Mouse (Mus musculus) embryo, embryonic 9.5 days (tissue): ENCODE data around the gene Cnp.
A peak's percentile ranks its signal among the peaks of the same experiment; 100 is the strongest.
"Not testable (repeated sequence)": the region's sequence is repeated elsewhere in the genome, so short reads cannot be mapped to it uniquely, and the experiment has no call there.

ENCODE experiments used
- DNase-seq: peaks from one replicate; pipeline ENCODE4 v3.0.0-alpha.2; 2017; ENCODE audit errors: extremely low spot score

The Cnp gene

DNA sequence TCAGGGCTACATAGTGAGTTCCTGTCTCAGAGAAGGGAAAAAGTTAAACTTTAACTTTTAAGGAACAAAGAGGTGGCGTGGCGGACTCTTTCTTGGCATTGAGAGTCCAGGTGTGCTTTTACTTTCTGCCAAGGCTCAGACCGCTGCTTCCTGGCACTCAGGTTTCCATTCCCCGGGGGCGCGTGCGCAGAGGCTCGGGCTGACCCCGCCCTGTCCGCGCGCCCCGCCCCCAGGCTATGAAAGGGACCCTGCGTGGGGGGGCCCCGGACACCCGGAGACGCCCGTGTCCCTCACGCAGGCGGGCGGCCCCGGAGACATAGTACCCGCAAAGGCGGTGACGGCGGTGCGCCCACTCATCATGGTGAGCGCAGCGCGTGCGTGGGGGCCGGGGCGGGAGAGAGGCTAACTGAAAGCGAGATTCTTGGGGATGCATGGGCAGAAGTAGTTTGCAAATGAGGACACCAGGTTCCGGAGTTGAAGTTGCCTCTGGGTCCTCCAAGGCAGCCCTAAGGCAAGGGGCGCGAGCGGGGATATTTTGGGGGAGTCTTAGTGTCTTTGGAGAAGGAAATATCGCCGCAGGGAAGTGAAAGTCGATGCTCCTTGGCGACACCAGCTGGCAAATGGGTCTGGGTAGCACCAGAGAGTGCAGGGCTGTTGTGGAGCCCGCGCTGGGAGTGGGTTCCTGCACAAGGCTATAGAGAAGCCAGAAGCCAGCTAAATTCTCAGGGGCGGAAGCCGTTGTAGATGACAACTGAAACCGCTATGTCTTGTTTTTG, at the start of gene Cnp:
TSS of gene Cnp (plus strand) at position 197 of the 776 bp plus-strand sequence.
- peak; percentile 75 for DNase-seq

DNA sequence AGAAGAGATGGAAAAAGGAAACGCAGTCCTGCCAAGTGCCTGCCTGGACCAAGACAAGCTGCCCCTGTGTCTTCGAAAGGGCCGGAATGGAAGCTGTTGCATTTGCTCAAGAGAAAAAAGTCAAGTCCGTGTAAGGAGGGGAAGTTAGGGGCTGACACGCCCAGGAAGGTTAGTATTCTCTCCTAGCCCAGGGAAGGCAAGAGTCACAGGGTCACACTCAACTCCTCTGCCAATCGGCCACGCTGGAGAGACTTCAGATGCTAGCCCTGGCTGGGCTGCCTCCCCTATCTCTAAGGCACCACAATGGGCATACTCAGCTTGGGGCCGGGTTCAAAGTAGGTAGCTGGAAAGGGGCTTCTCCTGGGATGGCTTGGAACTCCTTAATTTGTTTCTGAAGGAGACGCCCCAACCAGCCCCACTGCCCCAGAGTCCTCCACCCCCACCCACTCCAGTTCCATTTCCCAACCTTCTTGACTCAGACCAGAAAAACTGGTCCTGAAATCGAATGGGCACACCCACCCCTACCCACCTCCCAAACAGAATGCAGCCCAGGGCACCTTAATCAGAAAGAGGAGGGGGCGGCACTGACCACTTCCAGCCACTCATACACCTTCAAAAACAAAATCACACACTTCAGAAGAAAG, 49.6 kb upstream of the Cnp start:
- DNase-seq: no peak

DNA sequence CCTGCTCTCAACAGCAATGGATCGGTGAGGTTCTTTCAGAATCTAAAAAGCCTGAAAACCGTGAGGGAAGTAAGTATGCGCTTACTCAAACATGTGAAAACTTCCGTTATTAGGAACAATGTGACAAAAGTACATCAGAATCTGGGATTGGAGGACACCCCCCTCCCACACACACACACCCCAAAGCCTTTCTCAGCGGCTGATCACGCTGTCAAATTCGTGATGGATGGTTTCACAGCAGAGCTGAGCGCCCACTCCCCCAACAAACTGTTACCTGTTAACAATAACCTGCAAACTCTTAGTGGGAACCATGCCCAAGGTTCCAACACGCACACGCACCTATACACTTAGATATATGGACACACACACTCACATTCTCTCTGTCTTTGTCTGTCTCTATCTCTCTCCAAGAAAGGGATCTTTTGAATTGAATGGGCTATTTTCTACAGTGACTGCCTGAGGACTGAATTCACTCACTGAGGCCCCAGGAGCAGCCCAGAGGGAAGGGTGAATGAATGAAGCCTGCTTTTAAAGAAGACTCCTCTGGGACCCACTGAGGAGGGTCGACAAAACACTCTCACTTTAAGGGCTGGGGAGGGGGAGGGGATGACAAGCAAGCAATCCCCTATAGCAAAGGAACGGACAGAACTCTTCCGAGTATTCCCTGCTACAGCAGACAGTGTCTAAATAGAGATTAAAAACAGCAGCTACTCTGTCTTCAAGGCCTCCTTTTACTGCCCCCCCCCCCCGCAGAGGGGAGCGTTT, 48.5 kb upstream of the Cnp start:
- DNase-seq: peak; percentile 17

- peak; percentile 71 for DNase-seq
Measured at GRCm38 (mm10) chr11:100527066-100527457, 47.6 kb upstream of the Cnp start.

DNA sequence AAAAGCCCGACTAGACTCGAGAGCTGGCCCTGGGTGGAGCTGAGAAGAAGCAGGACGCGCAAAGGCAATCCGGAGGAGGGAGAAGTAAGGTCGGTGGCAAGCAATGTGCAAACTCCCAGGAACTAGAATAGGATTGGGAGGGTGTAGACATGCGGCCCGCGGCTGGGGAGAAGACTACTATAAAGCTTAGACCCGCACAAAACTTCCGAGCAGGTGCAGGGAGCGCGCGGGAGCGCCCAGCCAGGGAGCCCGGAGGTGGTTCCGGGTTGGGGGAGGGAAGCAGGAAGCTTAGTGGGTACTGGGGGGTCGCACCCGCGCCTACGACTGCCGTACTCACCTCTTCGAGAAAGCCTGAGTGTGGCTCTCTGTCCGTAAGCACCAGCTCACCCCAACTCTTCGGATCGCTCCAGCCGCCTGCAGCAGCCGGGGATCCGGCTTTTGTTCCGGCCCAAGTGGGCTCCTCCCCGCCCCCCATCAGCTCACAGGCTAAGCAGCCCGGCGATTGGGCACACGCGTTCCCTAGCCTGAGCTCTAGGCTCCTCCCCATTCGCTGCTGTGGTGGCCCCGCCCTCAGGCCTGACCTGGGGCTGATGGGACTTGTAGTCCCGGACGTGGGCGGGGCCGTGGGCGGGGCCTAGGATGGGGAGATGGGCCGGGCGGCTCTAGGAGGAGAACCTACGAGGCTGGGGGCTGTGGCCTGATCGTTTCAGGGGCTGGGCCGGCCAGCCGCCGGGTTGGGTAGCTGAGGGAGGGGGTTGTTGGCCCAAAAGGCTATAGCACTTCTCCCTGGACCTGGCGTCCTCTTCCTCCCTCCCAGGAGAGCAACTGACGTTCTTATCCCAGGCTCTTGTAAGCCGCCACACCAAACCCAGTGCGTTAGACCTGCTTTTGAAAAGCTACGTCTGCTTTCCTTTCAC, 47.0 kb upstream of the Cnp start, which contains the start of gene Acly:
TSS of gene Acly (minus strand) at position 543 of the 917 bp plus-strand sequence.
- peak; percentile 99 for DNase-seq

GRCm38 (mm10) chr11:100528375-100529165, 46.1 kb upstream of the Cnp start:
- DNase-seq: no peak

- DNase-seq: no peak
Measured at GRCm38 (mm10) chr11:100533871-100534270, 40.8 kb upstream of the Cnp start.

DNA sequence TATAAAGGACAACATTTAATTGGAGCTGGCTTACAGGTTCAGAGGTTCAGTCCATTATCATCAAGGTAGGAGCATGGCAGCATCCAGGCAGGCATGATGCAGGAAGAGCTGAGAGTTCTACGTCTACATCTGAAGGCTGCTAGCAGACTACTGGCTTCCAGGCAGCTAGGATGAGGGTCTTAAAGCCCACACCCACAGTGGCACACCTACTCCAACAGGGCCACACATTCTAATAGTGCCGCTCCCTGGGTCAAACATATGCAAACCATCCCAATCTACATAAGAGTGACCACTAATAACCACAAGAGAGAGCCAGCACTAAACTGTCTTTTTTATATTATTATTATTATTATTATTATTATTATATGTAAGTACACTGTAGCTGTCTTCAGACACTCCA, 40.3 kb upstream of the Cnp start:
- not testable (repeated sequence) for DNase-seq

GRCm38 (mm10) chr11:100534821-100535220, 39.9 kb upstream of the Cnp start:
- DNase-seq: not testable (repeated sequence)

GRCm38 (mm10) chr11:100535996-100536395, 38.7 kb upstream of the Cnp start:
- no peak for DNase-seq

GRCm38 (mm10) chr11:100536466-100536865, 38.2 kb upstream of the Cnp start:
- DNase-seq: no peak

DNA sequence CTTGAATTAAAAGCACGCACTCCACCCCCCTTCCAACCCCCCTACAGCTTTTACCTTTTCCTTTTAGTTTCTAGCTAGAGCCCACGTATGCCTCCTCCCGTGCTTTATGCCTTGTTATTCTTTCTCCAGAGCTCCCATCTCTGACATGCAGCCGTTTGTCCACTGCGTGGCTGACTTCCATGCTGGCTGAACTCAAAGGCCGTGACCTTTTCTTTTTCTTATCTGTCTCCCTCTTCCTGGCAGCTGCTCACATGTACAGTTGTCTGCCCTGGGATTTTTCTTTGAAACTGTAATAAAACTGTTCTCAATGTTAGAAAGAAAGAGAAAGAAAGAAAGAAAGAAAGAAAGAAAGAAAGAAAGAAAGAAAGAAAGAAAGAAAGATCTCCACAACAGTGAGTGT, 33.7 kb upstream of the Cnp start:
- DNase-seq: no peak

DNA sequence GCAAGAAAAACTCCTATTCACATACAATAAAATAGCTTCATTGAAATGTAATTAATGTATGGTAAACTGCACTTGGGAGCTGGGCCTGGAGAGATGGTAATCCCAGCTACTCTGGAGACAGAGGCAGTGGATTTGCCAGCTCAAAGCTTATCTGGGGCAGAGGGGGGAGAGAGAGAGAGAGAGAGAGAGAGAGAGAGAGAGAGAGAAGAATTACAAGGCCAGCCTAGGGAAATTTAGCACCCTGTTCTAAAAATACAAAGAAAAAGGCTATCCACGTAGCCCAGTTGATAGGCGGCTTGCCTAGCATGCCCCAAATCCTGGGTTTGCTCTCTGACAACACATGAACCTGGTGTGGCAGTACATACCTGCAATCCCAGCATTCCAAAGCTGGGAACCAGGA, 33.1 kb upstream of the Cnp start:
- no peak for DNase-seq

DNA sequence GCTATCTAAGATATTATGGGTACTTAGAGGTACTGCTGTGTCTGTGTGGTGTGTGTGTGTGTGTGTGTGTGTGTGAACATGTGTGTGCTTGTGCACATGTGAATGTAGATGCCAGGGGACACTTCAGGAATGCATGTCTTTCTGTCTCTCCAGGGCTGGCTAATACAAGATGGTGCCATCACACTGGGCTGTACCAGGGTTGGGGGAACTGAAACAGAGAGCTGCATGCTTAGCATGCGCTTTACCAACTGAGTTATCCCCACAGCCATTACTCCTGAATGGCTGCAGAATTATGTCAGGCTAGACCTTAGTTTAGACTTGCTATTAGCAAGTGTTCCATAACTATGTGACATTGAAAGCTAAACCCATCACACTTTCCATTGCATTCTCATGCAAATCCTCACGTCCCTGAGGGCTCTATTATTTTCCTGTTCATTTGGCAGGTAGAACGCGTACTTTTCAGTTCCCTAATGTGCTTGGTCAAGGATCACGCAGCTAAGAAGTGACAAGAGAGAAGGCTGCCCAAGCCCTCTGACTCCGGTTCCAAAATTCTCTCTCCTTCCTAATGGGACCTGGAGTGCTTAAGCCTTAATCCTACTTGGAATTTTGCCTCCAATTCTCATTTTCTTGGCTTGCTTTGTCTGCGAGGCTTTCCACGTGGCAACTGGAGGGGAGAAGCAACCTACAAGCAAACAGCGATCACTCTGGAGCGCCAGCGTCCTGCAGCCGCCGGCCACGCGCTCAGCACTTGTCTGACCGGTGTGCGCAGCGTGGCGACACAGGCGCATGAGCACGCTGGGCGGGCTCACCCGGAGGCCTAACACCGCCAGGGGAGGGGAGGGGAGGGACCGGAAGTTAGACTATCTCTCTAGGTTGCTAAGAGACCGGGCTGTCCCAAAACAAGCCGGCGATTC, 29.6 kb upstream of the Cnp start, which contains the start of gene Ttc25:
TSS of gene Ttc25 (plus strand) at position 776 of the 914 bp plus-strand sequence.
- DNase-seq: peak; percentile 90

GRCm38 (mm10) chr11:100545746-100546085, 29.0 kb upstream of the Cnp start:
- DNase-seq: no peak

DNA sequence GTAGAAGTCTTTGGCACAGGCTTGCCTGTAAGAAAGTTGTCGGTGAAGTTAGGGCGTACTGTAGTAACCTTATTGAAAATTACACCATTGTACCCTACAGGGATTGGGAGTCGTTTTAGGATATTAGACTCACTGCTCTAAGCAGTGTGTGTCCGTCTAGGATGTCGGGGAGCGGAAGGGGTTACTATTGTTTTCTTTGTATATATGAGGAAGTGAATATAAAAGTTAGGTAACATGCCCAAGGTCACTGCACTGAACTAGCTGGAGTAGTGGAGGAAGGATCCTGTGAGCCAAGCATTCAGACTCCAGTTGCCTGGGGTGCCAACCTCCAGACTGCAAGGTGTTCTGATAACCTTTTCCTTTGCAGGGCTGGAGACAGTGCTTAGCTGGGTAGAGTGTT, 27.7 kb upstream of the Cnp start:
- no peak for DNase-seq

DNA sequence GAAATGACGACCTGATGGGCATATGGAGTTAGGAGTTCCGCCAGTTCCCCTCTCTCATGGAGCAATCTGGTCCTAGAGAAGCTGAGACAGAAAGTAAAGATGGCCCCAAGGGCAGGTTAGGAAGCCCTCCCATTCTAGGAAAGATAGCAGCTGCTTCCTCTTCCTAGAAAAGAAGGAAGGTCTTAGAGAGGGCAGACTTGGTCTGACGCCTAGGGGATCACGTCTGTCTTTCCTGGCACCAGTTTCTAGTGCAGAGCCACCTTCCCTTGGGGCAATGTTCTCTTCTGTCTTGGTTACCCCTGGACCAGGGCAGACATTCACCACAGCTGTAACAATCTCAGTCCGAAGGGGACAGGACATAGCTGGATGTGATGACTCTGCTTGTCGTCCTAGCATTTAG, 26.6 kb upstream of the Cnp start:
- no peak for DNase-seq

DNA sequence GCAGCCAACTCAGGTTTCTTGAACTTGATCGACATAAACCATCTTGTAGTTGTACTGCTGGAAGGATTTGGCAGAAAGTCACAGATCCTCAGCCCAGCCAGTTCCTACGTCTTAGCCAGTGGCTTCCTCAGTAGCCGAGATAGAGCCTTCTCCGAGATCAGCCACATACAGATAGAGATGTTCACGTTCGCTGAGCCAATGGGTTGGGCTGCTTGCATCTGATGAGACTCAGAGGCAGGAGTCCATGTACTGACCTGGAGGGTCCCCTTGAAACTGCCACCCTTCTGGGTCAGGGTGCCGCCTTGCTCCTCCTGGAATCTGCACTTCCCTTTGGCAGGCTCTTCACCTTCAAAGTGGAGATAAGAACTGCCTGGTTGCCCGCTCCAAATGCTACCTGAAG, 25.2 kb upstream of the Cnp start:
- no peak for DNase-seq

GRCm38 (mm10) chr11:100550101-100550500, 24.6 kb upstream of the Cnp start:
- DNase-seq: no peak

DNA sequence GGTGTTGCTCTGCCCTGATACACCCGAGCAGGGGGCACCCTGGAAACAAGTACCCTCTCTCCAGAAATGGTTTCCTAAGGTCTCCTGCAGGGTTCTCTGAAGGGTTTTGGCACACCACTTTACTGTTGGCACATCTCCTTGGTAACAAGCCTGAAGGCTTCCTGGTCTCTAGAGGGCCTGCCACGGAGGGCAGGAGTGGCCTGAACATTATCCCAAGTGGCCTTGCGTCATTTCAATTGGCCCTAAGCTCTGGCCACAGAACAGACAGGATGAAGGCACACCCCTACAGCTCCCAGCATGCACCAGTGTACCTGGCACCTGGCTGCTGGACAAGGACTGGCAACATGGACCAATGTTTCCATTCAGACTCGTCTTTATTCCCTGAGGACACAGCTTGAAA, 21.9 kb upstream of the Cnp start:
- DNase-seq: no peak
